Mouse (Mus musculus) lung, adult 2 months (tissue): Measurements from ENCODE around the gene Fcrl6. TPM values are rescaled to one million over a fixed set of nuclear protein-coding genes. Genes with fewer than 3 reads are reported as not detected.

Experiments
- DNase-seq: peaks from one replicate; pipeline ENCODE4 v3.0.0; 2022
- H3K4me1 ChIP-seq: fragments of 200-500 bp; 2 replicates; pipeline ENCODE4 v1.6.1; 2011; ENCODE audit warnings: low read length; ENCODE audit not compliant: control insufficient read depth, insufficient read depth
- H3K4me3 ChIP-seq: fragments of 200-500 bp; replicated peaks from 2 replicates; pipeline ENCODE3; 2011; ENCODE audit warnings: low read depth, mild to moderate bottlenecking, control low read depth, low read length; ENCODE audit errors: extremely low read depth
- CTCF ChIP-seq: fragments of 200-500 bp; IDR thresholded peaks from 2 replicates; pipeline ENCODE4 v1.5.1; 2011; ENCODE audit warnings: mild to moderate bottlenecking, low read length, control low read depth; ENCODE audit not compliant: insufficient read depth
- POLR2A ChIP-seq: fragments of 200-500 bp; IDR thresholded peaks from 2 replicates; pipeline ENCODE4 v1.6.1; 2011; ENCODE audit warnings: low read depth, mild to moderate bottlenecking, control low read depth, low read length, borderline replicate concordance; ENCODE audit errors: extremely low read depth
- WGBS: fragments of 180-500 bp; shearing (Covaris S2); methylation state at CpG from one replicate; pipeline ENCODE4 v1.1.7; 2018; 5-methylcytosine and 5-hydroxymethylcytosine counted together
- polyA plus RNA-seq: library from polyadenylated mRNA; depleted of rRNA; stranded (reverse); fragments of >200 nt; gene quantifications from 2 replicates; pipeline ENCODE4 v1.2.3, GENCODE M21; 2012

Gene Fcrl6
- polyA plus RNA-seq, 1 experiment: not detected

- no peak for TF ChIP-seq CTCF
- no peak for TF ChIP-seq POLR2A
- DNase-seq: no peak
- WGBS: 76% methylated on average over 2 of the region's 2 CpGs
- Histone ChIP-seq H3K4me1 (peaks cover 7% of the 10 kb centered on the region; the same call in 1 of the 2 replicates), H3K4me3 (no peak overlapping the region)
Measured at GRCm38 (mm10) chr1:172634136-172634535, 31.8 kb upstream of the Fcrl6 start.

- Histone ChIP-seq H3K4me3 (peak within 1 kb of the TSS; percentile 78), H3K4me1 (peaks cover 4% of the 10 kb centered on the region; the same call in 1 of the 2 replicates)
- WGBS: under 1% methylated on average over 53 of the region's 53 CpGs
- peak; percentile 97 for DNase-seq
- TF ChIP-seq CTCF (peak; percentile 90), POLR2A (peak; percentile 61)
Measured at GRCm38 (mm10) chr1:172632451-172633326, 30.3 kb upstream of the Fcrl6 start, which contains the start of gene Dusp23. TSS of gene Dusp23 (minus strand) at chr1:172632962.

- WGBS: 91% methylated on average over 5 of the region's 5 CpGs
- TF ChIP-seq CTCF (no peak), POLR2A (no peak)
- DNase-seq: no peak
- Histone ChIP-seq H3K4me3 (no peak overlapping the region), H3K4me1 (peaks cover 3% of the 10 kb centered on the region; the same call in 1 of the 2 replicates)
Measured at GRCm38 (mm10) chr1:172631721-172632120, 29.4 kb upstream of the Fcrl6 start.

- DNase-seq: no peak
- peaks cover under 1% of the 10 kb centered on the region; the same call in 1 of the 2 replicates for H3K4me1 ChIP-seq
- 51% methylated on average over 7 of the region's 7 CpGs for WGBS
- no peak; the same call in 1 of the 2 replicates for TF ChIP-seq POLR2A
- no peak for TF ChIP-seq CTCF
- no peak overlapping the region for H3K4me3 ChIP-seq
Measured at GRCm38 (mm10) chr1:172629831-172630230, 27.5 kb upstream of the Fcrl6 start.

GRCm38 (mm10) chr1:172626306-172626705, 24.0 kb upstream of the Fcrl6 start:
- TF ChIP-seq POLR2A (no peak), CTCF (no peak)
- H3K4me1 ChIP-seq: no peaks in the 10 kb centered on the region
- WGBS: 95% methylated on average over 3 of the region's 3 CpGs
- DNase-seq: no peak
- no peak overlapping the region for H3K4me3 ChIP-seq

- DNase-seq: no peak
- TF ChIP-seq POLR2A: no peak
- no peak for TF ChIP-seq CTCF
- 73% methylated on average over 3 of the region's 3 CpGs for WGBS
- H3K4me3 ChIP-seq: no peak overlapping the region
- H3K4me1 ChIP-seq: no peaks in the 10 kb centered on the region
Measured at GRCm38 (mm10) chr1:172624081-172624480, 21.7 kb upstream of the Fcrl6 start.

- Histone ChIP-seq H3K4me1 (no peaks in the 10 kb centered on the region), H3K4me3 (no peak overlapping the region)
- no peak for DNase-seq
- 46% methylated on average over 5 of the region's 5 CpGs for WGBS
- no peak for TF ChIP-seq CTCF
- no peak for TF ChIP-seq POLR2A
Measured at GRCm38 (mm10) chr1:172623599-172623998, 21.2 kb upstream of the Fcrl6 start.

GRCm38 (mm10) chr1:172619235-172619634, 16.9 kb upstream of the Fcrl6 start:
- H3K4me1 ChIP-seq: no peaks in the 10 kb centered on the region
- 10% methylated on average over 7 of the region's 7 CpGs for WGBS
- TF ChIP-seq CTCF: peak; percentile 91
- no peak for TF ChIP-seq POLR2A
- peak; percentile 75 for DNase-seq
- no peak overlapping the region for H3K4me3 ChIP-seq

GRCm38 (mm10) chr1:172618141-172618540, 15.8 kb upstream of the Fcrl6 start:
- no peak for DNase-seq
- Histone ChIP-seq H3K4me1 (no peaks in the 10 kb centered on the region), H3K4me3 (no peak overlapping the region)
- TF ChIP-seq CTCF (no peak), POLR2A (no peak)
- 81% methylated on average over 4 of the region's 4 CpGs for WGBS
